Mouse (Mus musculus) CH12.LX (cell line): ENCODE measurements around the gene Prcc. TPM values are rescaled to one million over a fixed set of nuclear protein-coding genes. Genes with fewer than 3 reads are reported as not detected.
"Not testable (repeated sequence)": the region's sequence is repeated elsewhere in the genome, so short reads cannot be mapped to it uniquely, and the experiment has no call there.

Experiments
- DNase-seq: peaks from one replicate; pipeline ENCODE4 v3.0.0-alpha.2; 2013; ENCODE audit errors: extremely low read depth
- H3K27ac ChIP-seq: 2 replicates; pipeline ENCODE4 v1.5.1; 2012; ENCODE audit warnings: low read depth, mild to moderate bottlenecking, control low read depth, moderate library complexity; ENCODE audit not compliant: insufficient read depth
- H3K27me3 ChIP-seq: replicated peaks from 2 replicates; pipeline ENCODE3; 2012; ENCODE audit warnings: inconsistent platforms
- H3K36me3 ChIP-seq, 2 experiments: replicated peaks in 1 of 2; 2 replicates each; pipeline versions ENCODE3 to v1.6.1; 2012; ENCODE audit warnings: inconsistent platforms in 1 of 2, low read length in 1 of 2, mild to moderate bottlenecking in 1 of 2, mixed read lengths in 1 of 2, moderate library complexity in 1 of 2; ENCODE audit not compliant: control insufficient read depth in 1 of 2, insufficient read depth in 1 of 2
- H3K4me1 ChIP-seq, 2 experiments: 2 replicates each; pipeline ENCODE4 v1.6.1; 2012; ENCODE audit warnings: inconsistent platforms in 1 of 2, moderate library complexity in 1 of 2; ENCODE audit not compliant: insufficient read depth in 2 of 2, control insufficient read depth in 1 of 2
- H3K4me2 ChIP-seq: 2 replicates; pipeline ENCODE4 v1.6.1; 2012; ENCODE audit warnings: low read depth, mild to moderate bottlenecking, control low read depth; ENCODE audit not compliant: poor library complexity, insufficient read depth, severe bottlenecking
- H3K4me3 ChIP-seq, 3 experiments: fragments of 150-350 bp in 1 of 3; sonication (generic) in 1 of 3; replicated peaks in 1 of 3; 2 replicates each; pipeline versions ENCODE3 to v1.5.1; 2011 to 2012; ENCODE audit warnings: low read depth in 2 of 3, low read length in 2 of 3, mild to moderate bottlenecking in 2 of 3, moderate library complexity in 2 of 3, control low read depth in 1 of 3, improper control_type of control experiment in 1 of 3, inconsistent platforms in 1 of 3, mixed read lengths in 1 of 3; ENCODE audit not compliant: poor library complexity in 1 of 3
- H3K79me2 ChIP-seq: replicated peaks from 2 replicates; pipeline ENCODE4 v1.6.1; 2012; ENCODE audit warnings: mild to moderate bottlenecking, moderate library complexity; ENCODE audit not compliant: control insufficient read depth, poor library complexity, insufficient read depth, severe bottlenecking; ENCODE audit errors: extremely low read depth
- H3K9ac ChIP-seq: 2 replicates; pipeline ENCODE4 v1.6.1; 2012; ENCODE audit warnings: low read depth, mild to moderate bottlenecking, control low read depth, moderate library complexity; ENCODE audit not compliant: insufficient read depth
- H3K9me3 ChIP-seq: replicated peaks from 2 replicates; pipeline ENCODE3; 2012; ENCODE audit warnings: low read length, inconsistent platforms, mixed read lengths
- CHD1 ChIP-seq: IDR thresholded peaks from 2 replicates; pipeline ENCODE4 v1.6.1; 2012; ENCODE audit warnings: low read depth, low read length, improper control_type of control experiment, inconsistent platforms
- CTCF ChIP-seq, 2 experiments: IDR thresholded peaks in 1 of 2; conservative IDR thresholded peaks in 1 of 2; 2 replicates each; pipeline ENCODE4 v1.5.1; 2011 to 2012; ENCODE audit warnings: low read depth in 2 of 2, low read length in 2 of 2, improper control_type of control experiment in 1 of 2, inconsistent platforms in 1 of 2, mild to moderate bottlenecking in 1 of 2, moderate library complexity in 1 of 2
- JUN ChIP-seq: IDR thresholded peaks from 2 replicates; pipeline ENCODE4 v1.6.1; 2011; ENCODE audit warnings: low read depth, mild to moderate bottlenecking, low read length, improper control_type of control experiment, moderate library complexity; ENCODE audit not compliant: insufficient read depth
- KAT2A ChIP-seq: IDR thresholded peaks from 2 replicates; pipeline ENCODE4 v1.6.1; 2012; ENCODE audit warnings: low read length, improper control_type of control experiment, inconsistent platforms; ENCODE audit not compliant: insufficient replicate concordance
- MAFK ChIP-seq: IDR thresholded peaks from 2 replicates; pipeline ENCODE4 v1.6.1; 2011; ENCODE audit warnings: low read length, improper control_type of control experiment; ENCODE audit not compliant: insufficient replicate concordance
- MAZ ChIP-seq: IDR thresholded peaks from 2 replicates; pipeline ENCODE4 v1.6.1; 2012; ENCODE audit warnings: low read depth, mild to moderate bottlenecking, inconsistent platforms, low read length, improper control_type of control experiment, moderate library complexity
- MEF2A ChIP-seq: IDR thresholded peaks from 2 replicates; pipeline ENCODE4 v1.6.1; 2014; ENCODE audit warnings: low read depth, mild to moderate bottlenecking, inconsistent platforms, low read length, improper control_type of control experiment, borderline replicate concordance
- MXI1 ChIP-seq: IDR thresholded peaks from 2 replicates; pipeline ENCODE4 v1.6.1; 2011; ENCODE audit warnings: mild to moderate bottlenecking, low read depth, low read length, improper control_type of control experiment
- POLR2A ChIP-seq: IDR thresholded peaks from 2 replicates; pipeline ENCODE4 v1.6.1; 2011; ENCODE audit warnings: low read depth, mild to moderate bottlenecking, improper control_type of control experiment, low read length
- SIN3A ChIP-seq: IDR thresholded peaks from 2 replicates; pipeline ENCODE4 v1.6.1; 2012; ENCODE audit warnings: low read length, improper control_type of control experiment, inconsistent platforms
- SMC3 ChIP-seq: IDR thresholded peaks from 2 replicates; pipeline ENCODE4 v1.6.1; 2011; ENCODE audit warnings: low read depth, low read length, improper control_type of control experiment
- TCF12 ChIP-seq: IDR thresholded peaks from 2 replicates; pipeline ENCODE4 v1.6.1; 2014; ENCODE audit warnings: low read depth, mild to moderate bottlenecking, inconsistent platforms, low read length, improper control_type of control experiment
- USF1 ChIP-seq: IDR thresholded peaks from 2 replicates; pipeline ENCODE4 v1.6.1; 2014; ENCODE audit warnings: low read depth, mild to moderate bottlenecking, inconsistent platforms, low read length, improper control_type of control experiment
- USF2 ChIP-seq: conservative IDR thresholded peaks from 2 replicates; pipeline ENCODE4 v1.6.1; 2011; ENCODE audit warnings: low read depth, low read length, improper control_type of control experiment
- dilution Hi-C: fragments of 300-500 bp; cut with MboI; formaldehyde crosslinking; loops from 2 replicates; pipeline ENCODE4 v1.14.3; 2020; ENCODE audit warnings: low sequenced_read_pairs; ENCODE audit not compliant: extremely low pct_unique_long_range_greater_than_20kb, extremely low pct_ligation_motif_present
- in situ Hi-C: fragments of 300-500 bp; cut with MboI; formaldehyde crosslinking; loops from 3 replicates; pipeline ENCODE4 v1.14.3; 2019; ENCODE audit warnings: low sequenced_read_pairs, low pct_ligation_motif_present, low pct_unique_long_range_greater_than_20kb, mixed read lengths
- polyA plus RNA-seq: library from polyadenylated mRNA; unstranded; fragments of >175 nt; gene quantifications from 2 replicates; pipeline ENCODE4 v1.2.1, GENCODE M21; 2012; ENCODE audit warnings: low read depth; ENCODE audit not compliant: insufficient read length
- total RNA-seq, 2 experiments: library from RNA; depleted of rRNA; stranded (reverse); fragments of 300-350 nt in 1 of 2; fragments of >200 nt in 1 of 2; gene quantifications; 2 replicates each; pipeline ENCODE4 v1.2.3; 2012 to 2014

Gene Prcc
- total and polyA plus RNA-seq, 3 experiments = 26.4 to 58.5 (median 48.6) TPM

DNA sequence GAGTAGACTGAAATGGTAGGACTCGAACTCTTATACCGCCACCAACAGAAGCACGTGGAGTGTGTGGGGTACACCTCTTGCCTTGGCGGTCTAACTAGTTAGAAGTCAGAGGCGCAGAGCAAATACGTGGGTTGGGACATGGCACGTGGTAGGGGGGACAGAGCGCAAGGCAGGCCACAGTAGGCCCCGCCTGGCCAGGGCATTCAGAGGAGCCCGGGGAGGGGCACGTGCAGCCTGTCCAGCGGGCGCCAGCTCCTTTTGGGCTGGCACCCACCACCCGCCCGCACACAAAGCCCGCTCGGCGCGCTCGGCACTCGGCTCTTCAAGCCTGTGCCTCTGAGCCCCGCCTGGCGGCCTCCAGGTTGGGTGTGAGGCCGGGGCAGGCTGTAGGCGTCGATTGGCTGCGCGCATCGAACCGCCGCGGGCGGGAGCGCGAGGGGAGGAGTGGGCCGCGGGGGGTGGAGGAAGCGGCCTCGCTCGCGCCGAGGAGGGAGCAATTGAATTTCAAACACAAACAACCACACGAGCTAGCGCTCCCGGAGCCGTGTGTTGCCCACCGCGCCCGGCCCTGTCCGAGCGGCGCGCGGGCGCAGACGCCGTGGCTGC is 20.6 kb upstream of the Prcc start, which contains the start of gene Hdgf (continued):
- TF ChIP-seq USF2 = peak; percentile 59
- no peak for TF ChIP-seq CTCF (conservative IDR thresholded peaks at IDR 0.05 in 1 of 2, IDR thresholded peaks at IDR 0.05 in 1 of 2; ENCODE audit: low read depth in 2 of 2, low read length in 2 of 2)
- TF ChIP-seq MAZ = peak; percentile 97; the same call in 1 of the 2 replicates
- peak; percentile 67 for TF ChIP-seq USF1
- TF ChIP-seq MXI1 = peak; percentile 94
- peak; percentile 58; the same call in 1 of the 2 replicates for TF ChIP-seq KAT2A
- no peak for TF ChIP-seq MAFK
- no peak for TF ChIP-seq CHD1
- TF ChIP-seq MEF2A = peak; percentile 68; the same call in 1 of the 2 replicates
- TF ChIP-seq JUN = no peak
- peak; percentile 99 for TF ChIP-seq SIN3A
- no peak for TF ChIP-seq SMC3
- no peak; the same call in none of the 2 replicates for TF ChIP-seq TCF12
- peak; percentile 73 for TF ChIP-seq POLR2A
- TF ChIP-seq, all 38 proteins: peak for 19

DNA sequence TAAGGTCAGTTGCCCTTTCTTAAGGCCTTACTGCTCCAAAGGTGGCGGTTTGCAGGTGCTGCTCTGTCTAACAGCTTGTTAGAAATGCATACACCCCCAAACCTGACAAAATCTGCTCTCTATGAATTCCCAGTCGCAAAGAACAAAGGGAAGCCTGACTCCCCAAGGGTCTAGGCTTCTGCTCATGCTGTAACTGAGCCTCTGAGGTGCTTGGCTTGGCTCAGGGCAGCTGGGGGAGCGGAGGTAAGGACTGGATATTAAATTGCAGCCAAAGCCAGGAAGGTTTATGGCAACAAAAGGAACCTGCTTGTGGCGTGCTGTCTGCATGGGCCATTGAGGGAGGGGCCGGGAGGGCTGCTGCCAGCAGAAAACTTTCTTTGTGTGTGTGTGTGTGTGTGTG is 18.4 kb upstream of the Prcc start:
- no peak for TF ChIP-seq CTCF (conservative IDR thresholded peaks at IDR 0.05 in 1 of 2, IDR thresholded peaks at IDR 0.05 in 1 of 2; ENCODE audit: low read depth in 2 of 2, low read length in 2 of 2)
- TF ChIP-seq, all 38 proteins: peak for 0
- Histone ChIP-seq H3K4me1 (peaks cover 3 to 24% of the 10 kb centered on the region in 2 experiments), H3K27ac (no peak overlapping the region), H3K36me3 (no peaks in the 10 kb centered on the region), H3K4me3 (no peak overlapping the region), H3K79me2 (peaks cover 25% of the 10 kb centered on the region), H3K4me2 (no peak overlapping the region), H3K9me3 (no peaks in the 10 kb centered on the region), H3K9ac (no peak overlapping the region), H3K27me3 (no peaks in the 10 kb centered on the region)
- DNase-seq = no peak
- in situ Hi-C loops = no loop called here
- dilution Hi-C loops = no loop called here

DNA sequence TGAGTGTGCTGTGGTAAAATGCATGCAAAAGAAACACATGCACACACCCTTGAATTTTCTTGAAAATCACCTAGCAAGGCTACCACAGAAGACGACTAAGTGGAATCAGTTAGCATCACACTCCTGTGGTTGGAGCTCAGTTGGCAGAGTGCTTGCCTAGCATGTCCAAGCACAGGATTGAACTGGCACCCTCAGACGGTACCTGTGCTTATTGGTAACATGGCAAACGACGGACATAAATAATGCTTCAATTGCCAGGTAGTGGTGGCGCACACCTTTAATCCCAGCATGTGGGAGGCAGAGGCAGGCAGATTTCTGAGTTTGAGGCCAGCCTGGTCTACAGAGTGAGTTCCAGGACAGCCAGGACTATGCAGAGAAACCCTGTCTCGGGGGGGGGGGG is 16.6 kb upstream of the Prcc start:
- H3K9ac ChIP-seq, H3K27ac ChIP-seq, H3K79me2 ChIP-seq, H3K27me3 ChIP-seq, H3K4me3 ChIP-seq, H3K4me2 ChIP-seq, H3K36me3 ChIP-seq, dilution Hi-C loops, DNase-seq, in situ Hi-C loops, H3K9me3 ChIP-seq: not testable (repeated sequence)
- H3K4me1 ChIP-seq = peaks cover 2 to 14% of the 10 kb centered on the region in 2 experiments
